Mouse (Mus musculus) liver, embryonic 12.5 days (tissue): ENCODE measurements around the gene Plod1. TPM values are rescaled to one million over a fixed set of nuclear protein-coding genes. Genes with fewer than 3 reads are reported as not detected.

Source experiments
- ATAC-seq: fragments of 200-750 bp; cut with Nextera tagmentation; 2 replicates; pipeline ENCODE4 v1.8.0; 2017; ENCODE audit warnings: moderate number of reproducible peaks, mild to moderate bottlenecking, moderate library complexity
- H3K27ac ChIP-seq: fragments of 300-500 bp; sonication (generic); 2 replicates; pipeline ENCODE4 v1.5.1; 2016; ENCODE audit warnings: mild to moderate bottlenecking
- H3K27me3 ChIP-seq: fragments of 300-500 bp; sonication (generic); replicated peaks from 2 replicates; pipeline ENCODE4 v1.6.1; 2016; ENCODE audit warnings: mild to moderate bottlenecking, moderate library complexity
- H3K36me3 ChIP-seq: fragments of 300-500 bp; sonication (generic); 2 replicates; pipeline ENCODE4 v1.6.1; 2016; ENCODE audit warnings: mild to moderate bottlenecking, moderate library complexity
- H3K4me1 ChIP-seq: fragments of 300-500 bp; sonication (generic); 2 replicates; pipeline ENCODE4 v1.6.1; 2016
- H3K4me2 ChIP-seq: fragments of 300-500 bp; sonication (generic); 2 replicates; pipeline ENCODE4 v1.6.1; 2016; ENCODE audit warnings: mild to moderate bottlenecking, moderate library complexity
- H3K4me3 ChIP-seq: fragments of 300-500 bp; sonication (generic); 2 replicates; pipeline ENCODE4 v1.5.1; 2016; ENCODE audit warnings: mild to moderate bottlenecking, moderate library complexity
- H3K9ac ChIP-seq: fragments of 300-500 bp; sonication (generic); 2 replicates; pipeline ENCODE4 v1.6.1; 2016; ENCODE audit warnings: mild to moderate bottlenecking, moderate library complexity
- H3K9me3 ChIP-seq: fragments of 300-500 bp; sonication (generic); replicated peaks from 2 replicates; pipeline ENCODE4 v1.6.1; 2016; ENCODE audit warnings: mild to moderate bottlenecking, moderate library complexity
- WGBS: fragments of 180-500 bp; shearing (Covaris S2); methylation state at CpG from one replicate; pipeline ENCODE4 v1.1.7; 2016; ENCODE audit not compliant: insufficient replicate concordance; 5-methylcytosine and 5-hydroxymethylcytosine counted together
- polyA plus RNA-seq: library from polyadenylated mRNA; unstranded; fragments of >200 nt; fragmentation: Nextera tagmentation; extraction: Ambion mirVana; gene quantifications from 2 replicates; pipeline ENCODE4 v1.2.1, GENCODE M21; 2016

Plod1 gene
- polyA plus RNA-seq, 1 experiment from 2014 or later, result 26.4 TPM

- Histone ChIP-seq H3K36me3 (peaks cover 59% of the 10 kb centered on the region), H3K4me1 (peaks cover 41% of the 10 kb centered on the region), H3K9me3 (no peaks in the 10 kb centered on the region), H3K4me3 (no peak overlapping the region), H3K27me3 (no peaks in the 10 kb centered on the region), H3K9ac (no peak overlapping the region), H3K27ac (no peak overlapping the region), H3K4me2 (no peak overlapping the region)
- ATAC-seq, result no peak
- WGBS, result 88% methylated on average over 9 of the region's 9 CpGs
Measured at GRCm38 (mm10) chr4:147866056-147866455, 70.5 kb downstream of the Plod1 start.

- 85% methylated on average over 6 of the region's 6 CpGs for WGBS
Measured at GRCm38 (mm10) chr4:147865651-147866050, 70.9 kb downstream of the Plod1 start.

GRCm38 (mm10) chr4:147862051-147862450 is 74.5 kb downstream of the Plod1 start:
- peaks cover 62% of the 10 kb centered on the region for H3K36me3 ChIP-seq

More at GRCm38 (mm10) chr4:147865651-147866050, 70.9 kb downstream of the Plod1 start:
- H3K27ac ChIP-seq, result no peak overlapping the region
- H3K4me1 ChIP-seq, result peaks cover 36% of the 10 kb centered on the region
- H3K9me3 ChIP-seq, result no peaks in the 10 kb centered on the region
- no peak overlapping the region for H3K4me3 ChIP-seq
- no peaks in the 10 kb centered on the region for H3K27me3 ChIP-seq
- H3K36me3 ChIP-seq, result peaks cover 59% of the 10 kb centered on the region
- H3K9ac ChIP-seq, result no peak overlapping the region
- ATAC-seq, result no peak
- H3K4me2 ChIP-seq, result no peak overlapping the region

More at GRCm38 (mm10) chr4:147862051-147862450, 74.5 kb downstream of the Plod1 start:
- no peak for ATAC-seq
- Histone ChIP-seq H3K27me3 (no peaks in the 10 kb centered on the region), H3K9ac (no peak overlapping the region), H3K4me1 (peaks cover 14% of the 10 kb centered on the region), H3K4me2 (no peak overlapping the region), H3K27ac (no peak overlapping the region), H3K9me3 (no peaks in the 10 kb centered on the region), H3K4me3 (no peak overlapping the region)
- 76% methylated on average over 3 of the region's 3 CpGs for WGBS

Other genes with a start within 250 kb of the Plod1 start
- gene Zfp534, start 234.2 kb downstream of the Plod1 start, polyA plus RNA-seq, result not detected in 2 replicates
- 7.2 and 8.3 TPM in 2 replicates for gene Zfp984, start 127.0 kb downstream of the Plod1 start, polyA plus RNA-seq
- 1.4 and 1.5 TPM in 2 replicates for gene Zfp933, start 88.4 kb downstream of the Plod1 start, polyA plus RNA-seq
- gene Miip, start 68.0 kb downstream of the Plod1 start, polyA plus RNA-seq, result 34.6 and 36.0 TPM in 2 replicates
- gene Fv1, start 67.8 kb downstream of the Plod1 start, polyA plus RNA-seq, result 3.8 and 4.1 TPM in 2 replicates
- 25.4 and 27.1 TPM in 2 replicates for gene Mfn2, start 32.1 kb downstream of the Plod1 start, polyA plus RNA-seq
- gene 2510039O18Rik, start 4.1 kb upstream of the Plod1 start, polyA plus RNA-seq, result 19.1 and 21.0 TPM in 2 replicates
- not detected in 2 replicates for gene Nppb, start 49.0 kb upstream of the Plod1 start, polyA plus RNA-seq
- 1.3 and 2.0 TPM in 2 replicates for gene Nppa, start 64.0 kb upstream of the Plod1 start, polyA plus RNA-seq
- gene Clcn6, start 102.1 kb upstream of the Plod1 start, polyA plus RNA-seq, result 2.1 and 2.4 TPM in 2 replicates
- gene Mthfr, start 102.3 kb upstream of the Plod1 start, polyA plus RNA-seq, result 14.0 and 14.7 TPM in 2 replicates
- 12.3 and 12.5 TPM in 2 replicates for gene Agtrap, start 151.3 kb upstream of the Plod1 start, polyA plus RNA-seq
- gene Mad2l2, start 193.6 kb upstream of the Plod1 start, polyA plus RNA-seq, result 24.2 and 25.5 TPM in 2 replicates
- 0.08 TPM in 2 replicates for gene Draxin, start 193.9 kb upstream of the Plod1 start, polyA plus RNA-seq
- gene Fbxo6, start 215.4 kb upstream of the Plod1 start, polyA plus RNA-seq, result 20.5 and 28.7 TPM in 2 replicates
- gene Fbxo44, start 223.7 kb upstream of the Plod1 start, polyA plus RNA-seq, result 1.6 and 1.7 TPM in 2 replicates
- 0.43 and 0.50 TPM in 2 replicates for gene Fbxo2, start 223.9 kb upstream of the Plod1 start, polyA plus RNA-seq